Mouse (Mus musculus) skeletal muscle tissue, postnatal 0 days (tissue): ENCODE data around the gene Adrm1. TPM values are rescaled to one million over a fixed set of nuclear protein-coding genes. Genes with fewer than 3 reads are reported as not detected.

Source experiments
- microRNA-seq, 2 experiments: library from miRNA; unstranded; fragments of <30 nt; microRNA quantifications; one replicate each; pipeline ENCODE4; 2016
- polyA plus RNA-seq: library from polyadenylated mRNA; unstranded; fragments of >200 nt; fragmentation: Nextera tagmentation; extraction: Ambion mirVana; gene quantifications from 2 replicates; pipeline ENCODE4 v1.2.1, GENCODE M21; 2015

Adrm1 gene
- 175 and 180 TPM in 2 replicates for polyA plus RNA-seq

GRCm38 (mm10) chr2:180170806-180171521, at the start of gene Adrm1:
TSS of gene Adrm1 (plus strand) at chr2:180171485.

Small RNA genes lying within 50 kb of the gene (microRNA-seq; reads per million reads assigned to microRNA genes)
- gene Mir7005, result 0 to 0.64 reads per million in 2 experiments

Other genes with a start within 250 kb of the Adrm1 start
- gene Taf4, start 194.8 kb upstream of the Adrm1 start, polyA plus RNA-seq, result 1.2 and 1.5 TPM in 2 replicates
- gene Lsm14b, start 146.5 kb upstream of the Adrm1 start, polyA plus RNA-seq, result 4.1 and 5.6 TPM in 2 replicates
- 311 and 375 TPM in 2 replicates for gene Psma7, start 129.1 kb upstream of the Adrm1 start, polyA plus RNA-seq
- gene Ss18l1, start 129.0 kb upstream of the Adrm1 start, polyA plus RNA-seq, result 1.9 and 2.3 TPM in 2 replicates
- 20.0 and 20.3 TPM in 2 replicates for gene Mtg2, start 100.9 kb upstream of the Adrm1 start, polyA plus RNA-seq
- gene Hrh3, start 67.0 kb upstream of the Adrm1 start, polyA plus RNA-seq, result 0.13 and 0.27 TPM in 2 replicates
- gene Osbpl2, start 52.2 kb upstream of the Adrm1 start, polyA plus RNA-seq, result 23.4 and 23.7 TPM in 2 replicates
- gene Lama5, start 54.4 kb downstream of the Adrm1 start, polyA plus RNA-seq, result 14.1 and 15.1 TPM in 2 replicates
- gene Rps21, start 85.9 kb downstream of the Adrm1 start, polyA plus RNA-seq, result 362 and 453 TPM in 2 replicates
- gene Cables2, start 102.0 kb downstream of the Adrm1 start, polyA plus RNA-seq, result 5.7 and 6.1 TPM in 2 replicates
- gene Rbbp8nl, start 118.4 kb downstream of the Adrm1 start, polyA plus RNA-seq, result not detected in 2 replicates
- gene Gata5, start 163.2 kb downstream of the Adrm1 start, polyA plus RNA-seq, result not detected in 2 replicates